Mouse (Mus musculus): ENCODE measurements at regions not wholly inside any gene's neighbourhood (a gene's known extent, or its start where the extent isn't known, plus 50 kb on each side); places are given as distances from the start of the nearest gene placed in this dataset.

DNA sequence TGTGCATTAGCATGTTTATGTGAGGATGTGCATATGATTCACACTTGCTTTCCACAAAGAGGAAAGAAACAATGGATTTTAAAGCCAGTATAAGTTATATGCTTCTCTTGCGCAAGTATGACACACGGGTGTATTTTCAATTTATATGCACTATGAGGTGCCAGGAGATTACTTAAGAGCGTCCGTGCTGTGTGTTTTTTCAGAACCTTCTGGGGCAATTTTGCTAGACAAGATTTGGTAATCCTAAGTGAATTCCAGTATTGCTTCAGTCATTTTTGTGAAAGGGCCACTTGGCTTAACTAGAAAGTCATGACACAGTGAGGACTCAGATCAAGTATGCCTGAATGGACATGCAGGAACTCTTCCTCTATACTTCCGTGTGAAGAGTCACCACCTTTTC, 511.5 kb downstream of the Fgf9 start:
- no peak for DNase-seq

DNA sequence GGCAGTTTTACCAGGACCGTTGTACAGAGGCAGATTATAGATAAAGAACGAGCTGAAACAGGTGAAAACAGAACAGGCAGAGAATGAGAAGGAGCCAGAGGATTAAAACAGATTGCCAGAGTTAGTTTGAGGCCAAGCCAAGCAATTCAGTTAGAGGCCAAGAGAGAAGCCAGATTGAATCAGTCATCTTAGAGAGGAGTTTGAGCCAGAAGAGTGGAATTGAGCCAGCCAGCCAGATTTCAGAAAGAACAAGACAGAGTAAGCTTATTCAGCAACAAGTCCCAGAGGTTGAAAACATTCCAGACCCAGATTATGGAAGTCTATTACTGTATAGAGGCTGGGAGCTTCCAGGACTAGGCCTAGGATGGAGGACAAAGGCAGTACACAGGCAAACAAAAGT, 499.7 kb downstream of the Fgf9 start:
- DNase-seq: no peak

DNA sequence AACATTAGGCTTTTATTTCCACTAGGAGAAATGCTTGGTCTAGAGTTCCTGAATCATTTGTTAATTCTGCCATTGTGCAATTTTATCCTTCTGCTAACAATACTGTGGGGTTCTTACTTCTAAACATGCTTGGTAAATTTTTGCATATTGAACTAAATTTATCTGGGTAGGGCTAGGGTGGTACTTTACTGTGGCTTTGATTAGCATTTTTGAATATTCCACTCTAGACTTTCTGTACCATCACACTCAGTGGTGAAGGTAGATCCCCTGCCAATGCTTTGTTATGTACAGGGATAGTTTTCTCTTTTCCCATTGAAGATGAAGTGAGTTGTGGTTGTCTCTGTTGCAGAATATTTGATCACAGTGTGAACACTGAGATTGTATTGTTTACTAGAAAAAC, 497.1 kb downstream of the Fgf9 start:
- no peak for DNase-seq

DNA sequence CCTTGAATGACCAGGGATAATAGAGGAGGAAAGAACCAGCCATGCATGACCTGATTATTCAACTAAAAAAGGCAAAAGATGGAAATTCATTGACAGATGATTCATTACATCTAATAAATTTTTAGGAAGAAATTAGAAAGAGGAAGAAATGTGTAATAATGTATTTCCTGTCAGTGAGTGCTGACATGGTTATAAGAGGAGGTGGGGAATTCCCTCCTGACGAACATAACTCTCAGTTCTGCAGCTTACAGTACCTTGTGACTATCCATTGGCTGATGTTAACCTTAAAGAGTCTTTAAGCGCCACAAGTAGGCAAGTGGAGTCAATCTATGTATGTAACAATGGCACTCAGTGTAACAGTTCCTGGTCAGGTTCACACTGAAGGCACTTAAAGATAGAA, 492.7 kb downstream of the Fgf9 start:
- DNase-seq: no peak

DNA sequence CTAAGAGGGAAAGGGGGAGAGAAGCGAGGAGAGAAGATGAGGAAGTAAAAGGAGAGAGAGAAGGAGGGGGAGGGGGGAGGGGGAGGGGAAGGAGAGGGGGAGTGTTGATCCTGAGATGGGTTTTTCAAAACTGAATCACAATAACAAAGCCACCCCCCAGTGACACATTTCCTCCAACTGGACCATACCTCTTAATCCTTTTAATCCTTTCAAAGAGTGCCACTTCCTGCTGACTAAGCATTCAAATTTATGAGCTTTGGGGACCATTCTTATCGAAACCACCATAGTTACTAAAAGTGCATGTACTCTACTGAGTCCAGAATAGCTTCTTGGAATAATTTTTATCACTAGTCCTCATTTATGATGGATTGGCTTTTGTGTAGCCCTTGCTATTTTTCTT, 480.4 kb downstream of the Fgf9 start:
- no peak for DNase-seq

DNA sequence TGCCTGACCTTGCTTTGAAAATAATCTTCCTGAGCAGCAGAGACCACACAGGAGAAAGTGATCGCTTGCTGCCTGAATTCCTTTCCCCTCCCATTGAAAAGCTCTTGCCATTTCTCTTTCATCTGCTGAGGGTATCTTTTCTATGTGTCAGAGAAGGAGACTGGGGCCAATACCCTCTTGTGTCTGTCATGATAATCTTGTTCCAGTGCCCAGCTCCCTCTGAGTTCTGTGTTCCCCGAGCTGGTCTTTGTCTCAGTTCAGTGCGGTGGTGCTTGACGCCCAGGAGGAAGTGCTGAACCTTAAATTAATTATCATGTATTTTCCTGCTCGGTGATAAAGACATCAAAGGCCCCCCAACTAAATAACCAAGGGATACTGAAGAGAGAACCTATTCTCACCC, 475.4 kb downstream of the Fgf9 start:
- no peak for DNase-seq

DNA sequence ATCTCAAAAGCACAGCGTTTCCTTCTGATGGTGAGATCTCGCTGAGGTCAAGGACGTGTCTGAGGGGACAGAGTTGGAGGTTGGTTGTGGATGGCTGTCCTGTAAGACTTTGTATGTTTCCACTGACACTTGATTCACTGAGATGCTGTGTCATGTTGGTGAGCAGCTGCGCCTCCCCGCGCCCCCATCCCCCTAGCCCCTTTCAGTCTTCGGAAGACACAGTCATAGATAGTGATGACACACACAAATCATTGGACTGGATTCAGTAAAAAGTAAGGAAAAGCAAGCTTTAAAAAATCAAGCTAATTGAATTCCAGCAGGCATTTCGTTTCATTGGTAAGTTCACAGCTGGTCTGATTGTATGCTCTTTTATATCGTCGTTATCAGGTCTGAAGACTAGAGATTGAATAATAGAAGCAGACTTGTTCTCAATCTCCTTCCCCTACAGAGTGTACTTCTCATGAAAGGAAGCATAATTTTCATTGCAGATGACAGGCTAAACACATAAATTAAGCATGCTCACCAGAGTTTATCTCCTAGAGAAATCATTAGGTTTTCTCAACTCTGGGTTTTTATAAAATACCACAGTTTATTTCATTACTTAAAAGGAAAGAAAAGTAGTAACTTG, 472.9 kb downstream of the Fgf9 start:
- no peak for DNase-seq

DNA sequence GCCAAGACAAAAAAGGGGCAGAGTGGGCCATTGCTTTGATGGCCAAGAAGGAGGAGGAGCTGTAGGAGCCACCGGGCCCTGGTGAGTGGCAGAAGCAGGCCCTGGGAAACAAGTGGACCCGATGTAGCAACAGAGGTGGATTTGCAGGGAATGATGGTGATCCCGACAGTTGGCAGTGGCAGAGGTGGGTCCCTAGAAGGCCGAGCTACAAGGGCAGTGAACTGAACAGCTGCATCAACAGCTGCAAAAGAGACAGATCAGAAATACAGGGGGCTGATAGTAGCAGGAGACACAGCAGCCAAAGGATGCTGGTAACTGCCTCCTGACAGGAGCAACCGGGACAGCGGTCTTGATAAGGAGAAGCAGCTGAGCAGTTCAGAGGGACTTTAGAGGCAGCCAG, 467.8 kb downstream of the Fgf9 start:
- no peak for DNase-seq

DNA sequence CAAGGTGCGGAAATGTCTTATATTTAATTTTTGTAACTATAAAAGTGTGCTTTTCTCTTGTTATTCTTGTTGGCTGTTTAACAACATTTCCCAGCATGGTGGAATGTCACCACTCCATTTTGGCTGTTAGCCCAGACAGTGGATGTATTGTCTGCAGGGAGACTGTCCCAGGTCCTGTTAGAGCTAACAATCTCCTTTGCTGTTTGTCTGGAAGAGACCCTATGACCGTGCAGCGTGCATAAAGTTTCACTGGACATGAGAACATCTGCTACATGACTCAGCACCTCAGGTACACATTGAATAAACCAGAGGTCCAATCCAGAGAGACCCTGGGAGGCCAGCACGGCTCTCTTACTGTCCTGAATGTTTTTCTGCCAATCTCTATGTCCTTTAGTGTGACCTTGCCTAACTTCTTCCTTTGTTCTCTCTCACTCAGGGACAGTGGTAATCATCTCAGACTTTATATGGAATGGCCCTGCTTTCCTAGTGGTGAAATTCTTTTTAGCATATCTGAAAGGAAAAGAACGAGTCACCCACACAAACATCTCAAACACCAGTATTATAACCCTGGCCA, 450.7 kb downstream of the Fgf9 start:
- DNase-seq: no peak

DNA sequence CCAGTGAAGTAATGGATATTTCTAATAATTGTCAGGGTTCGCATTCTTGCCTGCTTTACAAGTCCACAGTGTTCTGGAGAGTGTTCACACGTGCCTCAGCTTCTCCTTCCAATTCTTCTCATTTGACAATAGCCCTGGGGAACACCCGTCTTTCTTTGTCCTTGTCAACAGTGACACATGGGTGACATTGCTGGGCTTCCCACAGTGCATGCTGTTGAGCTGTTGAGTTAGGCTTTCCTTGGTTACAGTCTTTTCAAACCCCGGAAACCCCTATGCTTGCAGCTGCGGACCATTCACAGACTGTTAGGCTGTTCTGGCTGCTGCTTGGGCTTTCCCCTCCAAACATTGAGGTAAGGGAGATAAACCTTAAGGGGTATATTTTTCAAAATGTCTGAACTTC, 450.0 kb downstream of the Fgf9 start:
- DNase-seq: no peak

DNA sequence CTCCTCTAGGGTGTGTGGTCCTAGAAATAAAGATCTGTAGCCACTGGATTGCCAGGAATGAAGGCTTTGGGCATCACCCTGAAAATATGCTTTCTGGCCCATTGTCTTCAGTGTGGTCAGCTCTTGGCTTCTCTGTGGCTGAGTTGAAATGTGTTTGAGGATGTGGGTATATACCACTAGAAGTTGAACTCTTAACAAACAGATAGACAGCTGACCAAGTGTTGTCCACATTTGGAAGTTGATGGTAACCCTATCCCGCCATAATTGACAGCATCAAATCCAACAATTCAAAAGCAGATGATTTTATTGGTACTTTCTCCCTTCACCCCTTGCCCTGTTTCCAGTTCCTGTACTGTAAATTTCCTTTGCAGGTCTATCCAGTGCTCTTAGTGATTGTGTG, 448.7 kb downstream of the Fgf9 start:
- no peak for DNase-seq

DNA sequence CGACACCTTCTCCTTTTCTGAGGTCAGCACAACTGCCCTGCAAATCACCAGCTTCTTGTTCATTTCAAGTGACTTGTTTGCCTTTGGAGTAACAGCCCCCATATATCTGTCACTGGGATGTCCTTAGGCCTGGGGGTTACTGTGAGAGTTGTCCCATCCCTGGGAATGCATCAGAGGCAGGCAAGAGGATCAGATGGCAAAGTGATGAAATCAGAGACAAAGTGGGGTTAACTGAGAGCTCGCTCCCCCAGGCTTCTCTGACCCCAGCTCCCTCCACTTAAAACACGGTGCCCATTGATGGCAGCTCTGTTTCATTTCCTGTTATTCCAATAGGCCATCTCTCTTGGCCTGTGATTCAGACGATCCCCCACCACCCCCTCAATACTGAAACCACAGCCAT, 446.2 kb downstream of the Fgf9 start:
- DNase-seq: no peak

DNA sequence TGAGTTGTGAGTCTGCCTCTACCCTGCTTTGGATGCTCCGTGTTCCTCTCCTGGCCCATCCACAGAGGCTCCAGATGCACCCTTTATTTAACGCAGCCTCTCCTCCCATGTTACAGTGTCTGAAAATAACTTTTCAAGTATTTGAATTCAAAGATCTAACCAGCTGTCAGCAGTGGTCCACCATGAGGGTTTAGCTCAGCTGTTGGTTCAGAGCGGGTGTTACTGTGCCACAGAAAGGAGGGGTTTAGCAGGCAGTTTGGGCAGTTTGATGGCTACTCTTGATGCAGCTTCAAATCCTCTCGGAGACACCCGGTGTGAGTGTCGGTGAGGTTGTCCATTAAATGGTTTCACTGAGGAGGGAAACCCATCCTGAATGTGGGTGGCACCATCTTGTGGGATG, 441.8 kb downstream of the Fgf9 start:
- no peak for DNase-seq

DNA sequence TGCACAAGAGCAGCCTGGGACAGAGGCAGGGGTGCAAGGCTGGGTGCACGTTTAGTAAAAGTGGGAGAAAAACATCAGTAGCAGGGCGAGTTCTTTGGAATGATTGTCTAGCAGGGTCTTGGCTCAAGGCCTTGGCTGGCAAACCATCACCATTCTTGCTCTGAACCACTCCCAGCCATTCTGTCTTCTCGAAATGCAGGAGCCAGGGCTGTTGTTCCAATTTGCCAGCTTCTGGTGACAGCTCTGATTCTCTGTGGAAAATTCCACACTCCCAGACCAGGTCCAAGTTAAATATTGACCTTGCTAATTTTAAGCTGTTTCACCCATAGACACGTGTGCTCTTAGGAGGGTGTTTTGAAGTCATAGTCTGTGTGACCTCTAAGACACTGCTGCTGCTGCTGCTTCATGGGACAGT, 441.2 kb downstream of the Fgf9 start:
- peak; percentile 65 to 77 for DNase-seq

DNA sequence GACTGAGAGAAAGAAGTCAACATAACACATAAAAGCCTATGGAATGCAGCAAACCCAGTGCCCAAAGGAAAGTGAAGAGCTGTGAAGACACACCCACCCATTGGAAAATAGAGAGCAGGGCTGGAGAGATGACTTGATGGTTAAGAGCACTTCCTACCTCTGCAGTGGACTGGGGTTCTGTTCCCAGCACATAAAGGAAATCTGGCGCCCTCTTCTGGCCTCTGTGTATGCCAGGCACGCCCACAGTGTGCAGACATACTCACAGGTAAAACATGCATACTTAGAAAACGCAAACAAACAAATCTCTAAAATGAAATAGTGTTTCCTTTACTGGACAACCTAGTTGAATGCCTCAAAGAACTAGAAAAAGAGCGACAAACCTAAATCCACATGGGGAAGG, 440.4 kb downstream of the Fgf9 start:
- DNase-seq: no peak

DNA sequence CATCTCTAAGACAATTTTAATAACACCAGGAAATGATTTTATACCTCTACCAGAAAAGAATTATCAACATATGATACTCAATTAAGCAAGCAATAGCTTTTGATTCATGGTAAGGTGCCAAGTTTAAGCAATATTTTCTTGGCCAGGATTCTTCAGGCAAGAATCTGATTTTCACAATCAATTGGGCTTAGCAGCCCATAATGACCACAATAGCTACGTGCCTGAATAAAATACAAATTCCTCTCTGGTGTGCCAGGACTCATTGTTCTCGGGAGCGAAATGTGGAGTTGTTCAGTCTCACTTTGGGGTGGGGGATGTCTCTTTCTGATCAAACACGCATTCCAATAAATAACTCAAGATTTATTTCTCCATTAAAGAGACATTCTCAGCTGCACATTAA, 438.8 kb downstream of the Fgf9 start:
- no peak for DNase-seq

DNA sequence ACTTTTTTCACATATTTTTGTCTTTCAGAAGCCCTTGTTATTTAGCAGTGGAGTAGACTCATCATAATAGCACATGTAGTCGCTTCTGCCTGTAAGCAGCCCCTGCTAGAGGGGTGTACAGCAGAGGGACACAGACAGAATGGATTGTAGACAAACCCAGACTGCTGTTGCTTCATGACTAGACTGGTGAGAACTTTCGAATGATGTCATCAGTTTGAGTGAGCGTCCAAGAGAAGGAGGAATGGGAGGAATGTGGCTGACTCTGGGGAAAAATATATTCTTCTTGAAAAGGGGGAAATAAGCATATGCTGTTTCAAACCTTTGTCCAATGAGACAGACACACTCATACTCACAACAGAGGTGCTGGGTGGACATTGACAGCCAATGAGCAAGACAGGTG, 436.1 kb downstream of the Fgf9 start:
- no peak for DNase-seq

DNA sequence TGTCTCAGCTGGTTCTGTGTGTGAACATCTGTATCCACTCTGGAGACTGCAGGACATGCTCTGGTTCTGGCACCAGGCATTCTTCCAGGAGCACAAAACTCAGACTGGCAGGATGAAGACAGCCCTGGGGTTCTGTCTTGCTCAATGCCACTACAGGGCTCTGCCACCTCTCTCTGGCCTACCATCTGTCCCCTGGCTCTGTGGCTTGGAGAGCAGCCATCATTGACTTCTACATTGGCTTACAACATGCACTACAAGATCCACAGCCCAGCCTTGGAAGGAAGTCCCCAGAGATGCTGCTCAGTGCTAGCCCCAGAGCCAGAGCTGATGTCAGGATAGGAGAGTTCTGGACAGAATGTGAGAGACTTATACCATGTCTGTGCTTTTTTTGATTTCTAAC, 435.5 kb downstream of the Fgf9 start:
- DNase-seq: no peak

DNA sequence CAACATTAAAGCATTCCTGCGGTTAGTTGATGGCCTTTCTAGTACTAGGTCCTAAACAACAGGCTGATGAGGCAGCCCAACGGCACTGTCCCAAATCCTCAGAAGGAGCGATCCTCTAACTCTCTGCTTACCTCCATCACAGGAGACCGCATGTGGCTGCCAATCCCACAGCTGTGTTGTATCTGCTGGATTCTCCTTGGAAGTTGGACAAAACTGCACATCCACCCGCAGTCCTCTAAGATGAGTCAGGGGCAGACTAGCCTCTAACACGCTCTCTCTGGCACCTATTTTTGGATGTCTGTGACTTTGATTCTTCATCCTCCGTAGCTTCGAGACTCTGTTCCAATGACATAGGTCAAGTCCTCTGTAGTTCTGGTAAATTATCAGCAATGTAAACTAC, 432.5 kb downstream of the Fgf9 start:
- DNase-seq: no peak

DNA sequence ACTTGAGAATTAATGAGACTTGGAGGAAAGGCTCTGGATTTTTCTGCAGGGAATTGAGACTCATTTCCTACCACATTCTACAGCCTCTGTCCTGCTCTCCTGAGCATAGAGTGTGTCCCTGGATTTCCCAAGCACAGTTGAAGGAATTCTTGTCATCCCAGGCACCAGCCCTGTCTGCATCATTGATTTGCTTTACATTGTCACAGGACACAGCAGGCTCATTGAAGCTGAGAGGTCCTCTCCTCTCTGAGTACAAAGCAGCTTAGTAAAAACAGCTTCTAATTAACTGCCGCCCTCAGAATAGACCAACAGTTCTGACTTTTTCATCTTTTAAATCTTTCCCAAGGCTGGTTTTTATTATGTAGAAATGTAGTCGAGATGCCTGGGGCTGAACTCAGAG, 429.7 kb downstream of the Fgf9 start:
- DNase-seq: no peak

DNA sequence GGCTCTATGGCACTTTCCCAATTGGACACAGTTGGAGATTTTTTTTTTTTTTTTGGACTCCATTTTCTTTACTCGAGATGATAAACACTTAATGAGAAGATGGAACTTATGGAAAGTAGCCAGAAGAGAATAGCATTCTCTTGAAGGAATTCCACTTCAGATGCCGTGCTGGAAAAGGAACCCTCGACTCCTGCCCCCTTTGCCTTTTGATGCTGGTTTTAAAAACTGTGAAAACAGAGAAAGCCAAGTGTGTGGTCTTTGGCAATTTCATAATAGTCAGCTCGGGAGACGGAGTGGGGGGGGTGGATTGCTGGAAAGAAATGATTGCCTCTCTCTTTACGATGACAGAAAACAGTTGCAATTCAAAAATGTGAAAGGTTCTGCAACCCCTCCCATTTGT, 429.2 kb downstream of the Fgf9 start:
- no peak for DNase-seq

DNA sequence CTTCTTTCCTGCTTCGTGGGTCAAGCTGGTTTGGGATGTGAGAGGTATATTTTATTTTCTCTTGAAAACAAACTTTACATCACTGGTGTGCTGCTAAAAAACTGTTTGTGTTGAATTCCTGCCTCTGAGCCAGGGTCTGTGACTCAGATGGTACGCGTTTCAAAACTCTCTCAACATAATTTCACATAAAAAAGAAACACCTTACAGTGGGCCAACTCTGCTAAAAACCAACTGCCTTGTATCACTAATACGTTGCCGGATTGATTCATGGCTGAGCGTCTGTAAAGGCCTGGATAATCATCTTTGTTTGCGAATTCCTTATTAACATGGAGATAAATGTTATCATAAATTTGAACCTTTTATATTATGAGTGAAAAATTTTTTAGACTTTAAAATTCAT, 428.7 kb downstream of the Fgf9 start:
- DNase-seq: no peak

DNA sequence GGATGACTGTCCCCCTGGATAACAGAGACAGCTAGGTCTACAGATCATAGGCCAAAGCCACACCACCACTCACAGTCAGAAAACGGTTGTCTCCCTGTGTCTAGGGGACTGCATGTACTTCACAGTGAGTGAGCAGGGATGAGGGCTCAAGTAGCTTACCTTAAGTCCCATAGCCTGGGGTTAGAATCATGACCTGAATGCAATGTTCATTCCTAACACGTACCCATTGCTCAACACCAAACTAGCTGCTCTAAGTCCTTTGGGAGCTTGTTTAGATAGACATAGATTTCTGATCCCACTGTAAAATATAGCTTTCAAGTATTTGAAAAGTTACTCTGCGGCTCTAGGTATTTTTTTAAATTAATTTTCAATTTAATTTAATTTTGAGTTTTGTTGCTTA, 426.6 kb downstream of the Fgf9 start:
- no peak for DNase-seq

DNA sequence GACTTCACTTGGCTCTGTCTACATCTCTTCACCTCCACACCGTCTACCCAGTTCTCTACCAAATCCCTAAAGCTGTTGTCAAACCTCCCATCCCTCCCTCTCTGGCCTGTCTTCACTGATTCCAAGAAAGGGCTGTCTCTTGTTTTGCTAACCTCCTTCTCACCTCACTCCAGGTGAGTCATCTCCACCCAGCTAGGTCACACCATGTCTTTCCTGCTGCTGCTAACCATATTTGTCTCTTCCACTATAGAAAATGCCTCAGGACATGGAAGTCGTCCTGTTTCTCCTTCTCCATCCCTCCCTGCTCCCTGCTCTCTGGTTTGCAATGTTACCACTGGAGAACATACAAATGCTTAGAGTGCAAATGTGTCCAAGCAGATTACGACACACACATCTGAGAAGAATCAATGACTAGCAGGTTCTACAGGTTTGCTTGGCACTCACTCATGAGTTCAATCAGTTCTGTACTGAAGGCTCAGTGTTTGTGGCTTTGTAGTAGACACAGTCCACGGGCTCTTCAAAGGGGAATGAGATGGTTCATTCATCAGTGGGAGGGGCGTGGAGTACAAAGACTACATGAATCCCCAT, 424.1 kb downstream of the Fgf9 start:
- no peak for DNase-seq

DNA sequence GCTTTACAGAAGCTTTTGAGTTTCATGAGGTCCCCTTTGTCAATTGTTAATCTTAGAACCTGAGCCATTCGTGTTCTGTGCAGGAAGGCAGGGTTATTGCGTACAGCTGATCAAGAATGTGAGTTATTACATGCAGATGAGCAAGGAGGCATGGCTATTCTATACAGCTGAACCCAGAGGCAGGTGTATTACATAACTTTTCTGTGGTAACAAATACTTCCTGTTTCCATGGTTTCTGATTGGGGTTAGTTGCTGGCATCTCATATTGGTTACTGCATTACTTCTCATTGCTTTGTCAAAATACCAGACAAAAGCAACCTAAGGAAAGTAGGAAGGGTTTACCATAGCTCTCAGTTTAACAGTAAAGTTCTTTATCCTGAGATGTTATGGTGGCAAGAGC, 421.8 kb downstream of the Fgf9 start:
- DNase-seq: no peak
